Mouse (Mus musculus) kidney, adult 18-20 months (tissue): ENCODE measurements around the gene Ube2v1.
"Not testable (repeated sequence)": the region's sequence is repeated elsewhere in the genome, so short reads cannot be mapped to it uniquely, and the experiment has no call there.

Experiments used
- DNase-seq: peaks from one replicate; pipeline ENCODE4 v3.0.0; 2021

The Ube2v1 gene

DNA sequence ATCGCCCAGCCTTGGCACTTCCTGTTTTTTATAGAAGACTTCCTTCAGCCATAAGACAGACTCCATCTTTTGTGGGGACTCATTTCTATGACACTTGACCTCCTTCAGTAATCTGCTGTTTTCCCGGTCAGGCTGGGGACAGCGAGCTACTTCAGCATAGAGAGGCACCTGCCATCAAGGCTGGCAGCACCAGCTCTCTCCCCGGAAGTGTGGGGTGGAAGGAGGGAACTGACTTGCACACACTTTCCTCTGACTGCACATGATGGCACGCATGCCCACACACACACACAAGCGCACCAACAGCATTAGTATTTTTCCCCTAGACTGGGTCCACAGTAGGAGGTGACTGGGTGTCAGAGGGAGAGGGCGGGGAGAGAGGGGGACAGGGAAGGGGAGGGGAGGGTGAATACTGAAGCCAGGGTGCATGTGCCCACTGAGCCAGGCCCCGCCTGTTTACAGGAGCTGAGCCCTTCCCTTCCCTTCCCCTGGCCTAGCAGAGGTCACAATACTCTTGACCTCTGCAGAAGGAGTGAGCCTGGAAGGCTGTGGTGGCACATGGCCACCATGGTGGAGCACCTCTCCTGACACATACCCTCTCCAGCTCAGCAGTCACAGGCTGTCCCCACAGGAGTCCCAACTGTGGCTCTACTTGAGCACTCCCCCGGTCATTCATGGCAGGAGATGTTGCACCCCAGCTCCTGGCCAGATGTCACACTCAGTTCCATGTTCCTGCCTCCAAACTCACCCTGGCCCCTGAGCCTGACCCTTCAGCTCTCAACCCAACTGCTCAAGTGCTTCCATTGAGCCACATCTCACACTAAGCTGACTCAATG lies 10.4 kb downstream of the Ube2v1 start:
- DNase-seq = no peak

DNA sequence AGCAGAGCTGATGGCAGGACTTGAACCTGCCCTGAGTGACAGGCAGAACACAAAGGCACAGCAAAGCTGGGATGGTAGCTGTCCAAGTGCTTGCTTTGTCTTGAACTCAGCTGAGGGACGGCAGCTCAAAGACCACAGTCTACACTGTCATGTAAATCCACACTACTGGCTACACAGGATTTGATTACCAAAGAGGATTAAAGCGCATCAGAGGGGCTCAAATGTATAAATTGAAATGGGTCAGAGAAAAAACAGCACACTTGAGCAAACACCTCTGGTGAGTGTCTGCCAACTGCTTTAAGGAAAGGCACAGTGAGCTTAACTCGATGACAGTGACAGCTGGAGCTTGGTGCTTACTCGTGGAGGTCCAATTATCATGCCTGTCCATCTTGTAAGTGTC lies 14.4 kb downstream of the Ube2v1 start:
- no peak for DNase-seq

- no peak for DNase-seq
Observed at GRCm38 (mm10) chr2:167617034-167617433, 14.9 kb downstream of the Ube2v1 start.

- DNase-seq = not testable (repeated sequence)
Observed at GRCm38 (mm10) chr2:167613335-167613734, 18.6 kb downstream of the Ube2v1 start.

GRCm38 (mm10) chr2:167612122-167612521 lies 19.8 kb downstream of the Ube2v1 start:
- DNase-seq = no peak

- DNase-seq = no peak
Observed at GRCm38 (mm10) chr2:167611287-167611686, 20.6 kb downstream of the Ube2v1 start.

DNA sequence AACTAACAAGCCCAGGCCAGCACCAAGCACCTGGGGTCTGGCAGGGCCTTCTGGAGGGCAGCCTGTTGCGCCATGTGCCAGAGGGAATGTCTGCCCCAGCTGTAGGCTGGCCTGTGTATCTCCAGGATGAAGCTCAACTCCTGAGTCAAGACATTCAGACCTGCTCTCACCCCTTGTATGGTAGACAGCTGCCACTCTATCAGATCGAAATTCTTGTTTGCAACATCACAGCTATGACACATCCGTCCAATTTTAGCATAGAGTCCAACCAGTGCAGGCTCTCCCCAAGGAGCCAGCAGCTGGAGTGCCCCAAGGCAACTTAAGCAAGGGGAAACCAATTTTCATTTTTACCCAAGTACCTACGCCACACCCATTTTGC lies 25.2 kb downstream of the Ube2v1 start:
- no peak for DNase-seq

DNA sequence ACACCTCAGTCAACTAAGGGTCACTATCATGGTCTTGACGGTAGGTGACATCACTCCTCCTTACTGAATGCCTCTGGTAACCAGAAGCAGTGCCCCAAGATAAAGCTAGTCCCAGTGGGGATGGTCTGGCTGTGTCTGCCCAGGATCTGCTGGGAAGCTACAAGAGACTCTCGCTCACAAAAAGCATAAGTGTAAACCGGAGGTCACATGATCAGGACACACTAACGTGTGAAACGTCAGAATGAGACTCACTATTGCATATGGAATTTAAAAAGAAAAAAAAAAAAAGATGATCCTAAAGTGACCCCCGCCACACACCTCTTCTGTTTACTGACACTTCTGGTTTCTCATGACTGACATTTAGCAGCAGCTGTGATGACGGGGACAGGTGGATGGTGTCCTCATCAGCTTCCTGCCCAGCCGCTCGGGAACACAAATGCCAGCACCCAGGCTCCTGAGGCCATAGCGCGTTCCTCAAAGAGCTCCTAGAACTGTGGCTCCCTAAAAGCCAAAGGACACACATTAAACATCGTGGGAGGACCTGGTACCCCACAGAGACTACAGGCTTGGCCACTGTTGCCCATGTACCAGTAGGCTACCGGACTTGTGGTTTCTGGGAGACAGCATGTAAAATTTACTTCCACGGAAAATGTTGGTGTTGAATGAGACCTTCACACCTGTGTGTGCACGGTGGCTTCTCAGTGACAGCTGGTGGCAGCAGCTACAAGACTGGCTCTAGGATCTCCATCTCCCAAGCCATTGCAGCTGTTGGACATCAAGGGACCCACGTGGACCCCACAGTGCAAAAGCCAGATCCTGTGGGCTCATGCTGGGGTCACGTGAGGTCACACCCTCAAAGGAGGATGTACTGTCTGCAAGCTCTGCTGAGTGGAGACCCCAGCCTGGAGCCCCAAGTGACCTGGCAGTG lies 25.8 kb downstream of the Ube2v1 start:
- DNase-seq = no peak

DNA sequence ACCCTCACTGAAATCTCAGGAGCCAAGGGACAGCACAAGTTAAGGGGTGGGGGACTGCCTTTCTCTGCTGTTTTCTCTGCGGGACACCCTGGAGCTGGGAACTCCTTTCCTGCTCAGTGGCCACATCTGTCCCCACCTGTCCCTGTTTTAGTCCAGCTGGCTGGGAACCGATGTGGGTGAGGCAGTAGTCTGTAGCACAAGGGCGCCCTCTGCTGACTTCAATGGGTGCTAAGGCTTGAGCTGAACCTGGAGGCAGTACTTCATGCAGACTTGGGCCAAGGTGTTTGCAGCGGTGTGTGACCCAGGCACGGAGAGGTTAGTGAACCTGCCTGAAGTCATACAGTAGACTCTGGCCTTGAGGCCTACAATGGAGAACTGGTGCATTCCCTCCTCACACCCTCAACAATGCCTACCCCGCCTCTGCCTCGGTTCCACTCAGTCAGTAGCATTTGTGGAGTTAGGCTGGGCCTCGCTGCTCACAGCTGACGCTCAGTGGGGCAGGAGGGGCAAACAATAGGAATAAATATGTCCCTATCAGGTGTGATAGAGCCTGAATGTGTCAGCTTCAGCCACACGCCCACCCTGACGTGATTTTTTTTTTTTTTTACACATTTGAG lies 26.6 kb downstream of the Ube2v1 start:
- peak; percentile 92 for DNase-seq

DNA sequence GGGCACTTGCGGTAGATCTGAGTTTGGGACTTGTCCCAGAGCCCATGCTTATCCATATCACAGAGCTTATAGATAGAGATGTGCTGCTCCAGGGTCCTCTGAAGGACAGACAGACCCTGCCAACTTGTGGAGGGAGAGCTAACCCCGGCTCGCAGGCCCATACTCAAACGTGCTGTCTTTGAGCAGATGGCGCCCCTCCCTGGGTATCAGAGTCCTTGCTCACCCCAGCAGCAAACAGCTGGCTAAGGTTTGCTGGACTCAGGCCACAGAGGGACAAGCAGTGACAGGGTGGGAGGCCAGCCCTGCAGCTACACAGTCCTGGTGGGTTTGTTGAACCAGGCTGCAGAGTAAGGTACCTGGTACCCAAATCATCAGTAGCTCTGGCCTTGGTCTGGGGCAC lies 28.9 kb downstream of the Ube2v1 start:
- DNase-seq = no peak

DNA sequence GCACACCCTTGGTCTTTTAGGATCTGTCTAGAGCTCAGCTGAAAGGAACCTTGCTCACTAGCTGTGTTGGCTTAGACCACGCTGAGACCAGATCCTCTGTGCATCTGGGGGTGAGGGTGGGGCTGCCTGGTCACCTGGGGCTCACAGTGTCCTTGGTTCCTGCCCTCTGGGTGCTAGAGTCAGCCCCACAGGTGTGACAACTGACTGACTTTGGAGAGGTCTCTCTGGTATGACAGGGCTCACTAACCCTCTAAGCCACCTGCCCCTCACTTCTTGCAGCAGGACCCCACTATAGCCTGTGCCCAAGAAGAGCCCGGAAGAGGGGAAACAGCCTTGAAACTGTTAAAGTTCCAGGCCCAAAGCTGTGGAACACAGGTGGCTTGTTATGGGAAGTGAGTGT lies 29.5 kb downstream of the Ube2v1 start:
- no peak for DNase-seq

- DNase-seq = no peak
Observed at GRCm38 (mm10) chr2:167600481-167600995, 31.4 kb downstream of the Ube2v1 start.

- no peak for DNase-seq
Observed at GRCm38 (mm10) chr2:167599917-167600316, 32.0 kb downstream of the Ube2v1 start.

GRCm38 (mm10) chr2:167599195-167599594 lies 32.7 kb downstream of the Ube2v1 start:
- DNase-seq = no peak

- no peak for DNase-seq
Observed at GRCm38 (mm10) chr2:167597492-167598186, 34.3 kb downstream of the Ube2v1 start.

GRCm38 (mm10) chr2:167596726-167597491 lies 35.0 kb downstream of the Ube2v1 start:
- no peak for DNase-seq

DNA sequence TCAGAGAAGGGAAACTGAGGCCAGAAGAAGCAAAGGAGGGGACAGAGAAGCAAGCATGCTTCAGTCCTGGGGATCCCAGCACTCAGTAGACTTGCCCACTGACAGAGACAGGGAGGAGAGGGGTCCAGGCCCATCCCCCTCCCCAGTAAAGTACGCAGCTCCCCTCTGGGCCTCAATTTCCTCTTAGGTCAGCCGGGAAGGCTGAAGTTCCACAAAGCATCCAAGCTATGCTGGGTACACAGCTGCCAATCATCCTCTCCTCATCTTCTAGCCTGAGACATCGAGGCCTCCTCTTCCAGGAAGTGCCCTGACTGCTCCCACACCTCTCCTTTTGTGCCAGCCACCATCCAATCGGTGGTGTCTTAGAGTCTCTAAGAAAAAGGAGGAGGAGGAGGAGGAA lies 35.6 kb downstream of the Ube2v1 start:
- no peak for DNase-seq

DNA sequence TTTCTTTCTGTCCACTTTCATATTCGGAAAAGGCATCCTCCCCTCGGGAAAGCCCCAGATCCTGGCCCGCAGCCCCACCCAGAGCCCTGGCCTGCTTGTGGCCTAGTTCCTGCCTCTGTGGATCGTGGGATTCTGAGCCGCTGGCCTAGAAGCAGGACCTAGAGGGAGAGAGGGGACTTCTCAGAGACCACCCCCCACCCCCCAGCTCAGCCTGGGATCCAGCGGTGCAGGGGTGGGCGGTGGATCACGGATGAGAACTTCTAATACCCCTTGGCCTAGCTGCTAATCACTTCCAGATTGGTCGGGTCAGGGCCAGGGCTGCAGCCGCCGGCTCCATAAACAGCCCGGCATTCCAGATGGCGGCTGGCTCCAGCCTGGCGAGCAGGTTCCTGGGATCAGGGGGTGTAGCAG lies 36.1 kb downstream of the Ube2v1 start:
- DNase-seq = peak; percentile 34

GRCm38 (mm10) chr2:167594444-167594934 lies 37.4 kb downstream of the Ube2v1 start:
- DNase-seq = peak; percentile 77

- DNase-seq = no peak
Observed at GRCm38 (mm10) chr2:167593551-167594250, 38.2 kb downstream of the Ube2v1 start.
